Mouse (Mus musculus) liver, embryonic 13.5 days (tissue): ENCODE results near the gene Rras. TPM values are rescaled to one million over a fixed set of nuclear protein-coding genes. Genes with fewer than 3 reads are reported as not detected.
A peak's percentile ranks its signal among the peaks of the same experiment; 100 is the strongest.

Experiments used
- ATAC-seq: fragments of 200-750 bp; cut with Nextera tagmentation; 2 replicates; pipeline ENCODE4 v1.8.0; 2017; ENCODE audit warnings: low read depth, mild to moderate bottlenecking, moderate number of reproducible peaks, moderate library complexity
- DNase-seq: peaks from one replicate; pipeline ENCODE4 v3.0.0; 2022
- H3K27ac ChIP-seq: fragments of 300-500 bp; sonication (generic); 2 replicates; pipeline ENCODE4 v1.5.1; 2015; ENCODE audit warnings: moderate library complexity, mild to moderate bottlenecking, inconsistent platforms
- H3K27me3 ChIP-seq: fragments of 300-500 bp; sonication (generic); 2 replicates; pipeline ENCODE4 v1.6.1; 2015; ENCODE audit warnings: mild to moderate bottlenecking, inconsistent platforms
- H3K36me3 ChIP-seq: fragments of 300-500 bp; sonication (generic); 2 replicates; pipeline ENCODE4 v1.6.1; 2015; ENCODE audit warnings: mild to moderate bottlenecking, inconsistent platforms
- H3K4me1 ChIP-seq: fragments of 300-500 bp; sonication (generic); replicated peaks from 2 replicates; pipeline ENCODE4 v1.6.1; 2015; ENCODE audit warnings: inconsistent platforms
- H3K4me2 ChIP-seq: fragments of 300-500 bp; sonication (generic); 2 replicates; pipeline ENCODE4 v1.6.1; 2015; ENCODE audit warnings: inconsistent platforms, mild to moderate bottlenecking, moderate library complexity
- H3K4me3 ChIP-seq: fragments of 300-500 bp; sonication (generic); replicated peaks from 2 replicates; pipeline ENCODE4 v1.5.1; 2015; ENCODE audit warnings: mild to moderate bottlenecking, inconsistent platforms
- H3K9ac ChIP-seq: fragments of 300-500 bp; sonication (generic); 2 replicates; pipeline ENCODE4 v1.6.1; 2015; ENCODE audit warnings: mild to moderate bottlenecking, inconsistent platforms
- H3K9me3 ChIP-seq: fragments of 300-500 bp; sonication (generic); replicated peaks from 2 replicates; pipeline ENCODE4 v1.6.1; 2016; ENCODE audit warnings: inconsistent platforms
- WGBS: fragments of 180-500 bp; shearing (Covaris S2); methylation state at CpG from one replicate; pipeline ENCODE4 v1.1.7; 2015; ENCODE audit not compliant: insufficient replicate concordance; 5-methylcytosine and 5-hydroxymethylcytosine counted together
- polyA plus RNA-seq: library from polyadenylated mRNA; unstranded; fragments of >200 nt; fragmentation: Nextera tagmentation; extraction: Ambion mirVana; gene quantifications from 2 replicates; pipeline ENCODE4 v1.2.1, GENCODE M21; 2015

Rras gene
- polyA plus RNA-seq, 1 experiment from 2014 or later = 14.4 TPM

GRCm38 (mm10) chr7:44984833-44985164, 33.0 kb upstream of the Rras start:
- Histone ChIP-seq H3K4me2 (peak overlapping the region; percentile 95), H3K9ac (peak overlapping the region; percentile 93; the same call in 1 of the 2 replicates), H3K4me3 (peak overlapping the region; percentile 82), H3K27ac (peak overlapping the region; percentile 88), H3K36me3 (peaks cover 43% of the 10 kb centered on the region), H3K4me1 (peaks cover 51% of the 10 kb centered on the region), H3K9me3 (no peaks in the 10 kb centered on the region), H3K27me3 (no peaks in the 10 kb centered on the region)
- no peak for ATAC-seq
- WGBS = 48% methylated on average over 3 of the region's 3 CpGs
- no peak for DNase-seq

GRCm38 (mm10) chr7:44985595-44986191, 32.1 kb upstream of the Rras start:
- Histone ChIP-seq H3K4me1 (peaks cover 51% of the 10 kb centered on the region), H3K4me2 (peak overlapping the region; percentile 95), H3K36me3 (peaks cover 37% of the 10 kb centered on the region), H3K27ac (peak overlapping the region; percentile 88), H3K27me3 (no peaks in the 10 kb centered on the region), H3K9me3 (no peaks in the 10 kb centered on the region), H3K9ac (peak overlapping the region; percentile 93), H3K4me3 (peak overlapping the region; percentile 82)
- under 1% methylated on average over 39 of the region's 45 CpGs for WGBS
- no peak for ATAC-seq
- DNase-seq = peak; percentile 61

DNA sequence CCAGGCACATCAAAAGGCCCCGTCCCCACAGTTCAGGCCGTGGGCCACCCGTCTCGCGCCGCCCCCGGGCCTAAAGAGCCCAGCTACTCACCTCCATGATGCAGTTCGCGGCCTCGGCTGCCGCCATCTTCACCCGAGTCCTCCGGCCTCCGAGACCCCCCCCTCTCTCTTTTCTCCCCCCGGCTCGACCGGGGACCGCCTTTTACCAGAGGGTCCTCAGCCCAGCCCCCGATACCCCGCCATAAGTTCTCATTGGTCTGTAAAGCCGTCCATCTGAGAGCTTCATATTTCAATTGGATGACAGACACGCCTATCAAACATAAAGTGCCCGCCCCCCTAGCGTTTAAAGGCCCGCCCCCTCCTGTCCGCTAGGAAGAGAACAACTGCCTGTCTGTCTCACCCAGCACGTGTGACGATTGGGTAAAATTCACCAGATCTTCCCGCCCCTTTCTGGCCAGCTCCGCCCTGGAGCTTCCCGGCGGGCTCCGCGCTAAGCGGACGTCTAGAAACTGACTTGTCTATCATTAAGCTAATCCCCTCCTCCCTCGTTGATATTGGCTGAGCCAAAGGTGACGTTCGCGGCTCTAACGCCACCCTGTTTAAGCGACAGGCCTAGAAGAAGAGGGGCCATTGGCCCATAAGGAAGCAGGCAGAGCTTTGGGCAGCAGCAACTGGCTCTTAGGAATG, 31.4 kb upstream of the Rras start, which contains the start of gene Prmt1:
Gene Prmt1 (minus strand): TSS at position 377 of the 687 bp plus-strand sequence.
- under 1% methylated on average over 41 of the region's 42 CpGs for WGBS
- peaks cover 51% of the 10 kb centered on the region for H3K4me1 ChIP-seq
- H3K9ac ChIP-seq = peak within 1 kb of the TSS; percentile 93
- DNase-seq (peak; percentile 99), ATAC-seq (peak; percentile 95)
- H3K36me3 ChIP-seq = peaks cover 37% of the 10 kb centered on the region
- H3K9me3 ChIP-seq = no peaks in the 10 kb centered on the region
- peak within 1 kb of the TSS; percentile 82 for H3K4me3 ChIP-seq
- no peaks in the 10 kb centered on the region for H3K27me3 ChIP-seq
- peak within 1 kb of the TSS; percentile 88 for H3K27ac ChIP-seq
- H3K4me2 ChIP-seq = peak within 1 kb of the TSS; percentile 95

- DNase-seq (no peak), ATAC-seq (peak; percentile 22)
- Histone ChIP-seq H3K27ac (peak overlapping the region; percentile 85), H3K9ac (peak overlapping the region; percentile 79), H3K4me3 (peak overlapping the region; percentile 69), H3K36me3 (peaks cover 37% of the 10 kb centered on the region), H3K9me3 (no peaks in the 10 kb centered on the region), H3K4me2 (peak overlapping the region; percentile 86), H3K27me3 (no peaks in the 10 kb centered on the region), H3K4me1 (peaks cover 51% of the 10 kb centered on the region)
- under 1% methylated on average over 29 of the region's 29 CpGs for WGBS
These were observed 30.7 kb upstream of the Rras start for GRCm38 (mm10) chr7:44986879-44987718.

DNA sequence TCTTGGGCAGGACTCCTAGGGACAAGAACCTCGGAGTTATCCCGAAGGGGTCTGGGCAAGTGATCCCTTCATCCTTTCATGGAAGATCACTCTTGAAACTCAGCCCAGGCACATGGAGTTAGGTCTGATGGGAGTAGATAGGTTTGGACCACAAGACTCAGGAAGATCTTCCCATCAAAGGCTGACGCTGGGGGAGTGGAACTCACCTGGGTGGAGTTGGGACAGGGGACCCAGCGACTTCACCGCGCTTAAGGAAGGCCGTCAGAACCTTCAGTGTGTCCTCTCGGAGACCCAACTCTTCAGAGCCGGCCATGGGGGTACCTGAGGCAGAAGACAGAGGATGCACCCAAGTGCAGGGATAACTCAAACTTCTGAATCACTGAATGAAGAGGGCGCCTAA, 21.1 kb upstream of the Rras start:
- Histone ChIP-seq H3K4me2 (peak overlapping the region; percentile 92), H3K9ac (peak overlapping the region; percentile 92), H3K9me3 (no peaks in the 10 kb centered on the region), H3K4me3 (peak overlapping the region; percentile 78), H3K27me3 (no peaks in the 10 kb centered on the region), H3K4me1 (peaks cover 68% of the 10 kb centered on the region), H3K27ac (peak overlapping the region; percentile 76), H3K36me3 (peaks cover 64% of the 10 kb centered on the region)
- WGBS = 15% methylated on average over 10 of the region's 10 CpGs
- DNase-seq = no peak
- no peak for ATAC-seq

- no peaks in the 10 kb centered on the region for H3K9me3 ChIP-seq
- DNase-seq (peak; percentile 94), ATAC-seq (peak; percentile 91)
- peaks cover 64% of the 10 kb centered on the region for H3K36me3 ChIP-seq
- peak within 1 kb of the TSS; percentile 92 for H3K9ac ChIP-seq
- peaks cover 71% of the 10 kb centered on the region for H3K4me1 ChIP-seq
- peak within 1 kb of the TSS; percentile 78 for H3K4me3 ChIP-seq
- peak within 1 kb of the TSS; percentile 97 for H3K27ac ChIP-seq
- H3K4me2 ChIP-seq = peak within 1 kb of the TSS; percentile 92
- H3K27me3 ChIP-seq = no peaks in the 10 kb centered on the region
- WGBS = under 1% methylated on average over 43 of the region's 43 CpGs
These were observed 20.4 kb upstream of the Rras start, which contains the start of gene Irf3 for GRCm38 (mm10) chr7:44997231-44997939. Irf3 (plus strand) TSS chr7:44997648.

DNA sequence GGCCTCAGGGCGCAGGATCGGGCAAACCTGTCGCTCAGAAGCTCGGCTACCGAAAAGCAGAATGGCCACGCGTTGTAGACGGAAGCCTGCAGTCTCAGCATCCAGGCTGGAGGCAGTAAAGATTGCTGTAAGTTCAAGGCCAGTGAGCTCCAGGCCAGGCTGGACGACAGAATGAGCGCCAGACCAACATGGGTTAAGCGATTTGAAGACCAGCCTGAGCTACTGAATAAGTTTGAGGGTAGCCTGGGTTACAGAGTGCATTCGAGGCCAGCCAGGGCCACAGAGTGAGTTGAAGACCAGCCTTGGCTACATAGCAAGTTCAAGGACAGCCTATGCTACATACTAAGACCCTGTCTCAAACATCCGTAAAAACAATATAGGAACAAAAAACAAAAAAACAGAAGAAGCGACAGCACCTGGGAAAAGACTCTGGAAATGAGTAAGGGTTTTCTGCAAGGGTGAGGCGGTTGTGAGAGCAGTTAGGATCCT, 19.8 kb upstream of the Rras start:
- 0 out of 2 replicates have a peak, but pooled peaks have one; percentile 2 for ATAC-seq
- Histone ChIP-seq H3K9me3 (no peaks in the 10 kb centered on the region), H3K36me3 (peaks cover 64% of the 10 kb centered on the region), H3K4me2 (peak overlapping the region; percentile 92), H3K27ac (peak overlapping the region; percentile 97), H3K27me3 (no peaks in the 10 kb centered on the region), H3K4me3 (peak overlapping the region; percentile 78), H3K4me1 (peaks cover 71% of the 10 kb centered on the region), H3K9ac (peak overlapping the region; percentile 92)
- WGBS = under 1% methylated on average over 15 of the region's 15 CpGs
- DNase-seq = no peak

GRCm38 (mm10) chr7:44998501-44998955, 19.2 kb upstream of the Rras start, which contains the start of gene Bcl2l12:
Bcl2l12 (minus strand) TSS chr7:44998712.
- H3K4me1 ChIP-seq = peaks cover 67% of the 10 kb centered on the region
- peak; percentile 52 for DNase-seq
- no peaks in the 10 kb centered on the region for H3K27me3 ChIP-seq
- H3K36me3 ChIP-seq = peaks cover 64% of the 10 kb centered on the region
- peak within 1 kb of the TSS; percentile 92 for H3K4me2 ChIP-seq
- peak; percentile 13; the same call in 1 of the 2 replicates for ATAC-seq
- 0% methylated on average over 18 of the region's 18 CpGs for WGBS
- H3K9ac ChIP-seq = peak within 1 kb of the TSS; percentile 92
- peak within 1 kb of the TSS; percentile 97 for H3K27ac ChIP-seq
- peak within 1 kb of the TSS; percentile 78 for H3K4me3 ChIP-seq
- H3K9me3 ChIP-seq = no peaks in the 10 kb centered on the region

DNA sequence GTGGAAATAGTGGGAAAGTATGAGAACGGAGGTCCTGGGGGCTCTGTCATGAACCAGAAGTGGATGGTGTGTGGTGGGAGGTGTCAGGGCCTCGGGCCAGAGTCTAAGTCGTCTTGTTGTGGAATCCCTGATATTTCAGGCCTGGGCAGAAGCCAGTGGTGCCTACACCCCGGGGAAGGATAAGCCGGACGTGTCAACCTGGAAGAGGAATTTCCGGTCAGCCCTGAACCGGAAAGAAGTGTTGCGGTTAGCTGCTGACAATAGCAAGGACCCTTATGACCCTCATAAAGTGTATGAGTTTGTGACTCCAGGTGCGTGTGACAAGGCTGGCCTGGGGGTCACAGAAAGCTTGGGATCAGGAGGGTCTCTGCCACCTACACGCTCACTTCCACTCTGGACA, 18.0 kb upstream of the Rras start:
- DNase-seq = no peak
- 74% methylated on average over 11 of the region's 11 CpGs for WGBS
- Histone ChIP-seq H3K9ac (peak overlapping the region; percentile 37; the same call in 1 of the 2 replicates), H3K36me3 (peaks cover 64% of the 10 kb centered on the region), H3K4me3 (peak overlapping the region; percentile 31), H3K4me1 (peaks cover 64% of the 10 kb centered on the region), H3K4me2 (peak overlapping the region; percentile 92), H3K9me3 (no peaks in the 10 kb centered on the region), H3K27me3 (no peaks in the 10 kb centered on the region), H3K27ac (no peak overlapping the region)
- no peak for ATAC-seq

- Histone ChIP-seq H3K36me3 (peaks cover 65% of the 10 kb centered on the region), H3K4me1 (peaks cover 57% of the 10 kb centered on the region), H3K9me3 (no peaks in the 10 kb centered on the region), H3K27ac (peak overlapping the region; percentile 34; the same call in 1 of the 2 replicates), H3K9ac (0 out of 2 replicates have a peak overlapping the region, but pooled peaks have one; percentile 43), H3K4me3 (no peak overlapping the region), H3K4me2 (no peak overlapping the region), H3K27me3 (no peaks in the 10 kb centered on the region)
- no peak for DNase-seq
- WGBS = 84% methylated on average over 21 of the region's 21 CpGs
- ATAC-seq = no peak
These were observed 17.1 kb upstream of the Rras start for GRCm38 (mm10) chr7:45000539-45001114.
